Mouse (Mus musculus) lung, embryonic 15.5 days (tissue): ENCODE measurements around the gene Stum. TPM values are rescaled to one million over a fixed set of nuclear protein-coding genes. Genes with fewer than 3 reads are reported as not detected.

ENCODE experiments used
- ATAC-seq: fragments of 200-750 bp; cut with Nextera tagmentation; 2 replicates; pipeline ENCODE4 v1.8.0; 2017; ENCODE audit warnings: moderate number of reproducible peaks, borderline replicate concordance; ENCODE audit not compliant: low FRiP score, low TSS enrichment; ENCODE audit errors: extremely low read depth
- H3K27ac ChIP-seq: fragments of 300-500 bp; sonication (generic); 2 replicates; pipeline ENCODE4 v1.5.1; 2015; ENCODE audit warnings: moderate library complexity, mild to moderate bottlenecking, inconsistent platforms
- H3K27me3 ChIP-seq: fragments of 300-500 bp; sonication (generic); 2 replicates; pipeline ENCODE4 v1.6.1; 2015; ENCODE audit warnings: inconsistent platforms
- H3K36me3 ChIP-seq: fragments of 300-500 bp; sonication (generic); 2 replicates; pipeline ENCODE4 v1.6.1; 2015; ENCODE audit warnings: inconsistent platforms
- H3K4me1 ChIP-seq: fragments of 300-500 bp; sonication (generic); 2 replicates; pipeline ENCODE4 v1.6.1; 2015; ENCODE audit warnings: inconsistent platforms
- H3K4me2 ChIP-seq: fragments of 300-500 bp; sonication (generic); 2 replicates; pipeline ENCODE4 v1.6.1; 2015; ENCODE audit warnings: inconsistent platforms, mild to moderate bottlenecking, moderate library complexity
- H3K4me3 ChIP-seq: fragments of 300-500 bp; sonication (generic); 2 replicates; pipeline ENCODE4 v1.5.1; 2015; ENCODE audit warnings: mild to moderate bottlenecking, inconsistent platforms
- H3K9ac ChIP-seq: fragments of 300-500 bp; sonication (generic); 2 replicates; pipeline ENCODE4 v1.6.1; 2015; ENCODE audit warnings: inconsistent platforms
- H3K9me3 ChIP-seq: fragments of 300-500 bp; sonication (generic); 2 replicates; pipeline ENCODE4 v1.6.1; 2016; ENCODE audit warnings: inconsistent platforms
- WGBS: fragments of 180-500 bp; shearing (Covaris S2); methylation state at CpG from one replicate; pipeline ENCODE4 v1.1.7; 2015; 5-methylcytosine and 5-hydroxymethylcytosine counted together
- polyA plus RNA-seq: library from polyadenylated mRNA; unstranded; fragments of >200 nt; fragmentation: Nextera tagmentation; extraction: Ambion mirVana; gene quantifications from 2 replicates; pipeline ENCODE4 v1.2.1, GENCODE M21; 2015

The Stum gene
- polyA plus RNA-seq, 1 experiment from 2014 or later: 0.17 TPM

- H3K9ac ChIP-seq: no peak overlapping the region
- no peak overlapping the region for H3K27ac ChIP-seq
- 59% methylated on average over 2 of the region's 2 CpGs for WGBS
- H3K4me1 ChIP-seq: peaks cover 23% of the 10 kb centered on the region
- H3K27me3 ChIP-seq: no peaks in the 10 kb centered on the region
- no peaks in the 10 kb centered on the region for H3K9me3 ChIP-seq
- no peak overlapping the region for H3K4me3 ChIP-seq
- no peak for ATAC-seq
- no peaks in the 10 kb centered on the region for H3K36me3 ChIP-seq
- H3K4me2 ChIP-seq: no peak overlapping the region
Measured at GRCm38 (mm10) chr1:180514077-180514476, 30.8 kb upstream of the Stum start.

GRCm38 (mm10) chr1:180510879-180511278 is 27.6 kb upstream of the Stum start:
- Histone ChIP-seq H3K4me3 (no peak overlapping the region), H3K9ac (no peak overlapping the region), H3K4me1 (peaks cover 13% of the 10 kb centered on the region), H3K36me3 (no peaks in the 10 kb centered on the region), H3K27ac (no peak overlapping the region), H3K4me2 (0 out of 2 replicates have a peak overlapping the region, but pooled peaks have one; percentile 14), H3K27me3 (no peaks in the 10 kb centered on the region), H3K9me3 (no peaks in the 10 kb centered on the region)
- no peak; the same call in 1 of the 2 replicates for ATAC-seq
- 37% methylated on average over 4 of the region's 4 CpGs for WGBS

- H3K27me3 ChIP-seq: no peaks in the 10 kb centered on the region
- H3K27ac ChIP-seq: no peak overlapping the region
- 0 out of 2 replicates have a peak overlapping the region, but pooled peaks have one; percentile 14 for H3K4me2 ChIP-seq
- H3K4me1 ChIP-seq: peaks cover 13% of the 10 kb centered on the region
- H3K4me3 ChIP-seq: no peak overlapping the region
- no peak overlapping the region for H3K9ac ChIP-seq
- H3K9me3 ChIP-seq: no peaks in the 10 kb centered on the region
- ATAC-seq: peak; percentile 64; the same call in 1 of the 2 replicates
- WGBS: 20% methylated on average over 15 of the region's 15 CpGs
- no peaks in the 10 kb centered on the region for H3K36me3 ChIP-seq
Measured at GRCm38 (mm10) chr1:180510442-180510841, 27.1 kb upstream of the Stum start.

GRCm38 (mm10) chr1:180508662-180509061 is 25.4 kb upstream of the Stum start:
- H3K27me3 ChIP-seq: no peaks in the 10 kb centered on the region
- ATAC-seq: no peak
- no peak overlapping the region for H3K4me3 ChIP-seq
- H3K9me3 ChIP-seq: no peaks in the 10 kb centered on the region
- no peak overlapping the region for H3K27ac ChIP-seq
- WGBS: 63% methylated on average over 7 of the region's 7 CpGs
- no peaks in the 10 kb centered on the region for H3K36me3 ChIP-seq
- H3K4me1 ChIP-seq: peaks cover 13% of the 10 kb centered on the region
- no peak overlapping the region for H3K4me2 ChIP-seq
- H3K9ac ChIP-seq: no peak overlapping the region

GRCm38 (mm10) chr1:180507291-180507791 is 24.0 kb upstream of the Stum start:
- Histone ChIP-seq H3K4me2 (no peak overlapping the region), H3K27me3 (no peaks in the 10 kb centered on the region), H3K9me3 (no peaks in the 10 kb centered on the region), H3K4me3 (no peak overlapping the region), H3K9ac (no peak overlapping the region), H3K4me1 (peaks cover 13% of the 10 kb centered on the region), H3K36me3 (no peaks in the 10 kb centered on the region), H3K27ac (no peak overlapping the region)
- WGBS: 61% methylated on average over 7 of the region's 7 CpGs
- ATAC-seq: no peak

- Histone ChIP-seq H3K4me3 (no peak overlapping the region), H3K4me2 (no peak overlapping the region), H3K27ac (no peak overlapping the region), H3K4me1 (peaks cover 13% of the 10 kb centered on the region), H3K9ac (no peak overlapping the region), H3K9me3 (no peaks in the 10 kb centered on the region), H3K36me3 (no peaks in the 10 kb centered on the region), H3K27me3 (no peaks in the 10 kb centered on the region)
- WGBS: 83% methylated on average over 7 of the region's 7 CpGs
- no peak for ATAC-seq
Measured at GRCm38 (mm10) chr1:180506341-180506740, 23.0 kb upstream of the Stum start.

- Histone ChIP-seq H3K27ac (no peak overlapping the region), H3K9ac (no peak overlapping the region), H3K4me2 (no peak overlapping the region), H3K36me3 (no peaks in the 10 kb centered on the region), H3K9me3 (no peaks in the 10 kb centered on the region), H3K27me3 (no peaks in the 10 kb centered on the region), H3K4me3 (no peak overlapping the region), H3K4me1 (peaks cover 3% of the 10 kb centered on the region; the same call in 1 of the 2 replicates)
- 82% methylated on average over 5 of the region's 5 CpGs for WGBS
- ATAC-seq: no peak
Measured at GRCm38 (mm10) chr1:180504899-180505298, 21.6 kb upstream of the Stum start.

GRCm38 (mm10) chr1:180503484-180503883 is 20.2 kb upstream of the Stum start:
- H3K4me2 ChIP-seq: no peak overlapping the region
- no peaks in the 10 kb centered on the region for H3K4me1 ChIP-seq
- ATAC-seq: no peak
- no peaks in the 10 kb centered on the region for H3K9me3 ChIP-seq
- H3K9ac ChIP-seq: no peak overlapping the region
- no peaks in the 10 kb centered on the region for H3K27me3 ChIP-seq
- H3K27ac ChIP-seq: no peak overlapping the region
- WGBS: 66% methylated on average over 5 of the region's 5 CpGs
- no peaks in the 10 kb centered on the region for H3K36me3 ChIP-seq
- no peak overlapping the region for H3K4me3 ChIP-seq

GRCm38 (mm10) chr1:180502566-180502965 is 19.3 kb upstream of the Stum start:
- 44% methylated on average over 4 of the region's 4 CpGs for WGBS
- no peak overlapping the region for H3K4me3 ChIP-seq
- H3K4me2 ChIP-seq: no peak overlapping the region
- H3K9ac ChIP-seq: no peak overlapping the region
- ATAC-seq: no peak
- no peaks in the 10 kb centered on the region for H3K9me3 ChIP-seq
- H3K36me3 ChIP-seq: no peaks in the 10 kb centered on the region
- H3K4me1 ChIP-seq: no peaks in the 10 kb centered on the region
- H3K27me3 ChIP-seq: no peaks in the 10 kb centered on the region
- H3K27ac ChIP-seq: no peak overlapping the region

DNA sequence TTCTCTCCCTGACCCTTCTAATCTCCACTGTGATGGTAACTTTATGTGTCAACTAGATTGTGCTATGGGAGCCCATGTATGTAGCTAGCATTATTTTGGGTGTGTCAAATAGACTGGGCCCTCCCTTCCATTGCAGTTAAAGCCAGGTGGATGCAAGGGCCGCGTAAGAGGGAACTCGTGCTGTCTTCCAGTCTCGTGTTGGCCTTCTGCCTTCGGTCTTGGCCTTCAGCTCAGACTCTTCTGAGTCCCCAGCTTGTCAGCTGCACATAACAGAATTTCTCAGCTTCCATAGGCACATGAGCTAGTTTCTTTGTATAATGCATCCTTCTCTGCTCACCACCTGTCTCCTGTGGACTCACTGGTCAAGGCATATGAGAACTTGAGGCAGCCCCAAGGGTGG is 17.3 kb upstream of the Stum start:
- WGBS: 85% methylated on average over 5 of the region's 5 CpGs
- Histone ChIP-seq H3K4me2 (no peak overlapping the region), H3K36me3 (no peaks in the 10 kb centered on the region), H3K9me3 (no peaks in the 10 kb centered on the region), H3K4me3 (no peak overlapping the region), H3K27me3 (no peaks in the 10 kb centered on the region), H3K9ac (no peak overlapping the region), H3K27ac (no peak overlapping the region), H3K4me1 (no peaks in the 10 kb centered on the region)
- ATAC-seq: no peak

DNA sequence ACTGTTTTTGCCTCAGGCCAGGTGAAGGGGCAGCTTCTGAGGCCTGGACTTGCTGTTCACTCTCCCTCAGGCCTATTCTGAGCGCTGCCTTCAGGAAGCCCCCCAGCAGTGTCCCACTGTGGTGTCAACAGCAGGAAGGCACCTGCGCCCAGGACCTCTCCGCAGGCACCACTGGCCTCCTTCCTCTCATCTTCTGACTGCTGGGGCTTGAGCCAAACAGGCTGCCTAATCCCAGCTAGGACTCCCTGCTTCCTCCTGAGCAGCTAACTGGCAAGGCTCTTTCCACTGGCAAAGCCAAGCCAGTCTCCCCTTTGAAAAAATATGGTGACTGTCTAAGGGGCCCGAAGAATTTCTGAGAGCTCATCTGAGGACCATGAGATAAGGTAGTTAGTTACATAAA is 16.9 kb upstream of the Stum start:
- H3K4me1 ChIP-seq: no peaks in the 10 kb centered on the region
- no peaks in the 10 kb centered on the region for H3K27me3 ChIP-seq
- no peaks in the 10 kb centered on the region for H3K36me3 ChIP-seq
- no peak overlapping the region for H3K4me2 ChIP-seq
- no peak overlapping the region for H3K27ac ChIP-seq
- WGBS: 53% methylated on average over 4 of the region's 4 CpGs
- ATAC-seq: no peak
- no peak overlapping the region for H3K4me3 ChIP-seq
- no peaks in the 10 kb centered on the region for H3K9me3 ChIP-seq
- H3K9ac ChIP-seq: no peak overlapping the region

DNA sequence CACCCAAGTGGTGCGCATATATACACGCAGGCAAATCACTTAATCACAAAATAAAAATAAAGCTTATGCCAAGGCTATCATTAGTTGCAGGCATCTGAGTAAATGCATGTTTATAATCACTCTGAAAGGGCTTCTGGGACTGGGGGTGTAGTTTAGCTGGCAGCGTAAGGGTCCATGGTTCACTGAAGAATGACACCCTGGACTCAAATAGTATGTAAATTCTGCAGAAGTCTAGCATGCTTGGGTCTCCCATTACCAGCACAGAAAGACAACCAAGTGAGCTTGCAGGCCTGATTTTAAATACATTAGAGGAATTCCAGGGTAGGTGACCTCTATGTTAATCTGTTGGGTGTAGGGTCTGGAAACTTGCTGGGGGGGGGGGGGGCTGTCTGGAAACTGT is 16.5 kb upstream of the Stum start:
- no peak overlapping the region for H3K27ac ChIP-seq
- H3K9me3 ChIP-seq: no peaks in the 10 kb centered on the region
- H3K36me3 ChIP-seq: no peaks in the 10 kb centered on the region
- H3K4me2 ChIP-seq: no peak overlapping the region
- H3K27me3 ChIP-seq: no peaks in the 10 kb centered on the region
- H3K4me1 ChIP-seq: no peaks in the 10 kb centered on the region
- H3K9ac ChIP-seq: no peak overlapping the region
- ATAC-seq: no peak
- H3K4me3 ChIP-seq: no peak overlapping the region
- 88% methylated on average over 3 of the region's 3 CpGs for WGBS

DNA sequence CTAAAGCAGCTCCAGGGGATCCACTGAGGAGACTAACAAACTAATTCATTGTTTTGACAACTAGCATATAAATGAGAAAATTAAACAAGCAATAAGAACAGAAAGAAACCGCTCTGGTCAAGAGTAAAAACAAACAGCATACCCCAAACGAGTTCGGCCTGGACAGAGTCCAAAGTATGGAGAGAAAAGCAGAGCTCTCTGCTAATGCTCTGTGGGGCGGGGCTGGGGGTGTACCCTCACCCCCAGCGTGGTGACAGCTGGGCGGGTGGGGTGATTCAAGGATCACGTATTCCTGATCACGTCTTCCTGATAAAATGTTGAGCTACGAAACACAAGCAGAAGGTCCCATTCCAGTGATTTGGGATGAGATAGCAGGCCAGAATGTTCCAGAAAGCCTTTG is 9.5 kb upstream of the Stum start:
- H3K36me3 ChIP-seq: no peaks in the 10 kb centered on the region
- no peak overlapping the region for H3K4me3 ChIP-seq
- WGBS: 23% methylated on average over 9 of the region's 9 CpGs
- H3K9ac ChIP-seq: no peak overlapping the region
- peak overlapping the region; percentile 11; the same call in 1 of the 2 replicates for H3K4me2 ChIP-seq
- no peak overlapping the region for H3K27ac ChIP-seq
- H3K27me3 ChIP-seq: no peaks in the 10 kb centered on the region
- no peaks in the 10 kb centered on the region for H3K9me3 ChIP-seq
- peak; percentile 65; the same call in 1 of the 2 replicates for ATAC-seq
- H3K4me1 ChIP-seq: peaks cover 7% of the 10 kb centered on the region
